Mouse (Mus musculus): ENCODE results near the gene Abca4. TPM values are rescaled to one million over a fixed set of nuclear protein-coding genes. Genes with fewer than 3 reads are reported as not detected.
"Not testable (repeated sequence)": the region's sequence is repeated elsewhere in the genome, so short reads cannot be mapped to it uniquely, and the experiment has no call there.

Gene Abca4
- polyA plus RNA-seq, 1 experiment from 2014 or later = 1.3 TPM

DNA sequence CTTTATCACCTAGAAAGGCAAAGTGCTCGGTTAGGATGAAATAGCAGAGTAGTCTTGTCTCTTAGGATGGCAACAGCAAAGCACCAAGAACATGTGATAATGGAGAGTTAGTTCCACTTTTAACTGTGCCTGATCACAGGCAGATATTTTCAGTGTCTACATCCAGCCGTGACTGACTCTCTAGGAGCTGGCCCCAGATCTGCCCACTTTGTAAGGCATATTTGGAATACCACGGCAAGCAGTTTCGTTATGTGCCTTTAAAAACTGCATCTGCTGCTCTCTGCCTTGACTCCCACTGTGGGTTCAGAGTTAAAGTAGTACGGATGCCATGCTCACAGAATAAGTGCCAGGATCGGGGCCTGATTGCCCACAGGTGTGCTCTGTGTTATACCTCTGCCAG lies 182.7 kb downstream of the Abca4 start:
- ATAC-seq (ENCODE audit: insufficient number of reproducible peaks, low FRiP score, low TSS enrichment, low read depth); H3K9me3 ChIP-seq (replicated peaks); H3K27ac ChIP-seq (replicated peaks); H3K9ac ChIP-seq; H3K27me3 ChIP-seq; H3K4me1 ChIP-seq; H3K36me3 ChIP-seq; H3K4me3 ChIP-seq (replicated peaks); H3K4me2 ChIP-seq (replicated peaks): not testable (repeated sequence)
- WGBS = 46% methylated on average over 6 of the region's 6 CpGs

Other genes starting within 250 kb of the Abca4 start
- gene Abcd3, start 229.1 kb upstream of the Abca4 start, polyA plus RNA-seq (2015; fragmentation: Nextera tagmentation; extraction: Ambion mirVana) = 58.6 and 62.6 TPM in 2 replicates
- gene Arhgap29, start 91.9 kb upstream of the Abca4 start, polyA plus RNA-seq (2015; fragmentation: Nextera tagmentation; extraction: Ambion mirVana) = 45.1 and 47.8 TPM in 2 replicates
- 68.6 and 74.2 TPM in 2 replicates for gene Gclm, start 201.1 kb downstream of the Abca4 start, polyA plus RNA-seq (2015; fragmentation: Nextera tagmentation; extraction: Ambion mirVana)
- gene Dnttip2, start 229.9 kb downstream of the Abca4 start, polyA plus RNA-seq (2015; fragmentation: Nextera tagmentation; extraction: Ambion mirVana) = 63.8 and 65.0 TPM in 2 replicates
- 11.3 and 12.6 TPM in 2 replicates for gene Bcar3, start 249.7 kb downstream of the Abca4 start, polyA plus RNA-seq (2015; fragmentation: Nextera tagmentation; extraction: Ambion mirVana)